Mouse (Mus musculus): ENCODE measurements at regions not wholly inside any gene's neighbourhood (a gene's known extent, or its start where the extent isn't known, plus 50 kb on each side); places are given as distances from the start of the nearest gene placed in this dataset.

GRCm38 (mm10) chr7:71289702-71290101 is 61.6 kb downstream of the Gm10295 start:
- Histone ChIP-seq H3K4me1 (no peaks in the 10 kb centered on the region), H3K4me2 (no peak overlapping the region), H3K4me3 (replicated peaks) (no peak overlapping the region), H3K36me3 (no peaks in the 10 kb centered on the region), H3K27ac (replicated peaks) (no peak overlapping the region), H3K27me3 (replicated peaks) (no peaks in the 10 kb centered on the region), H3K9me3 (replicated peaks) (no peaks in the 10 kb centered on the region), H3K9ac (replicated peaks) (no peak overlapping the region)
- WGBS, result 85% methylated on average over 4 of the region's 4 CpGs
- no peak for ATAC-seq (ENCODE audit: low FRiP score)

DNA sequence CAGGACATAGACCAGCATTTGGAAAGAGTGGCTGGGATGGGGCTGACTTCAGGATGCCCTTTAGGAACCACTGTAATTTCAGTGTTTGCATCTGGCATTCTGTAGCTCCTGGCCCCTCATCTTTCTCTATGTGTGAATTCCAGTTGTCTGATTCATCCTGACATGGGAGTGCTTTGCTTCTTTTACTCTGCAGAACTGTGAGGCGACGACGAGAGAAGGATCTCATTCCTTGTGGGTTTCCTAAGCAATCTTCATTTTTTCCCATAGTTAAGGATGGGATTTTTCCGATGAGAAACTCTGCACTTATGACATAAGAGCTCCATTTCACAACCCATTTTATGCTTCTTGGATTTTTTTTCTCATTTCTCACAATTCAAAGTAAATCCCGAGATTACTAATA is 62.0 kb downstream of the Gm10295 start:
- H3K4me1 ChIP-seq, result no peaks in the 10 kb centered on the region
- no peak overlapping the region for H3K4me2 ChIP-seq
- no peak for ATAC-seq (ENCODE audit: low FRiP score)
- no peak overlapping the region for H3K4me3 ChIP-seq (replicated peaks)
- WGBS, result 90% methylated on average over 5 of the region's 5 CpGs
- no peaks in the 10 kb centered on the region for H3K36me3 ChIP-seq
- no peaks in the 10 kb centered on the region for H3K27me3 ChIP-seq (replicated peaks)
- no peaks in the 10 kb centered on the region for H3K9me3 ChIP-seq (replicated peaks)
- no peak overlapping the region for H3K27ac ChIP-seq (replicated peaks)
- no peak overlapping the region for H3K9ac ChIP-seq (replicated peaks)

GRCm38 (mm10) chr7:71287441-71287840 is 63.8 kb downstream of the Gm10295 start:
- ATAC-seq (ENCODE audit: low FRiP score), result no peak
- Histone ChIP-seq H3K4me2 (no peak overlapping the region), H3K27me3 (replicated peaks) (no peaks in the 10 kb centered on the region), H3K4me1 (no peaks in the 10 kb centered on the region), H3K9me3 (replicated peaks) (no peaks in the 10 kb centered on the region), H3K4me3 (replicated peaks) (no peak overlapping the region), H3K9ac (replicated peaks) (no peak overlapping the region), H3K36me3 (no peaks in the 10 kb centered on the region), H3K27ac (replicated peaks) (no peak overlapping the region)
- WGBS, result 93% methylated on average over 7 of the region's 7 CpGs

DNA sequence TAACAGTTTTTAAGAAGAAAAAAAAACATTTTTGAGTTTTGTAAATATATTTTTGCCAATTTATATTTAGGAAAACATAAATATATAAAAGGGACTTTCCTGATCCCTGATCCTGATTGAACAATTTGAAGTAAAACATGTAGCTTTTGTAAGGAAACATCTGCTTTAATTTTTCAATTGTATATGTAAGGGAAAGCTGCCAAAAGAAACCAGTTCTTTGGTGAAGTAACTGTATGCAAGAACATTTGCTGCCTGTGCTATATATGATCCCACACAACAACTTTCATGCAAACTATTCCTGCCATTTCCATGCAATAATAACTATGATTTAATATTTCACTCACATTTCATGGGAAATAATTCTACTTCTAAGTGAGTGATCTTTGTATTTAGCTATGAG is 67.0 kb downstream of the Gm10295 start:
- no peak for ATAC-seq (ENCODE audit: low FRiP score)

GRCm38 (mm10) chr7:71283419-71283818 is 67.9 kb downstream of the Gm10295 start:
- Histone ChIP-seq H3K9ac (replicated peaks) (no peak overlapping the region), H3K9me3 (replicated peaks) (no peaks in the 10 kb centered on the region), H3K4me1 (no peaks in the 10 kb centered on the region), H3K27ac (replicated peaks) (no peak overlapping the region), H3K4me3 (replicated peaks) (no peak overlapping the region), H3K36me3 (no peaks in the 10 kb centered on the region), H3K4me2 (no peak overlapping the region), H3K27me3 (replicated peaks) (no peaks in the 10 kb centered on the region)
- 91% methylated on average over 3 of the region's 3 CpGs for WGBS
- ATAC-seq (ENCODE audit: low FRiP score), result no peak

More for the DNA sequence above, 67.0 kb downstream of the Gm10295 start:
- no peaks in the 10 kb centered on the region for H3K4me1 ChIP-seq
- no peak overlapping the region for H3K27ac ChIP-seq (replicated peaks)
- H3K9ac ChIP-seq (replicated peaks), result no peak overlapping the region
- H3K4me3 ChIP-seq (replicated peaks), result no peak overlapping the region
- H3K27me3 ChIP-seq (replicated peaks), result no peaks in the 10 kb centered on the region
- H3K36me3 ChIP-seq, result no peaks in the 10 kb centered on the region
- H3K4me2 ChIP-seq, result no peak overlapping the region
- no peaks in the 10 kb centered on the region for H3K9me3 ChIP-seq (replicated peaks)

GRCm38 (mm10) chr7:71266101-71266500 is 85.2 kb downstream of the Gm10295 start:
- 78% methylated on average over 8 of the region's 8 CpGs for WGBS
- Histone ChIP-seq H3K27ac (replicated peaks) (no peak overlapping the region), H3K9me3 (replicated peaks) (no peaks in the 10 kb centered on the region), H3K4me2 (no peak overlapping the region), H3K4me1 (no peaks in the 10 kb centered on the region), H3K36me3 (no peaks in the 10 kb centered on the region), H3K27me3 (replicated peaks) (no peaks in the 10 kb centered on the region), H3K4me3 (replicated peaks) (no peak overlapping the region), H3K9ac (replicated peaks) (no peak overlapping the region)
- ATAC-seq (ENCODE audit: low FRiP score), result no peak

DNA sequence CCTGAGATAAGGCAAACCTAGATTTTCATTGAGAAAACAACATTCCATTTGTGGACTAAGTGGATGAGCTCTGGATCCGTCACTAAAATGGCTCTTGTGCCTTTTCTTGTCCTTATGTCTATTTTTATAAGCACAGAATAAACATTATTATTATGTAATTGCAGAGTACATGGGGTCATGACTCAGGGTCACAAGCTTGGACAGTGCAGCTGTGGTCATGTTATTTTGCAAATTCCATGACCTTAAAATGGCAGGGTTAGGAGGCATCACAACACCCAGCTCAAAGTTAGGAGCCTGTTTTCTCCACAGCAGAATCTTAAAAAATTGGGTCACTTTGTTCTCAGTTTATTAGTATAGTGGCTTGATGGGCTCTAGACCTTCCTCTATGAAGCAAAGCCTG is 87.2 kb downstream of the Gm10295 start:
- WGBS, result 84% methylated on average over 1 of the region's 1 CpGs
- Histone ChIP-seq H3K27me3 (replicated peaks) (no peaks in the 10 kb centered on the region), H3K4me1 (no peaks in the 10 kb centered on the region), H3K27ac (replicated peaks) (no peak overlapping the region), H3K4me2 (no peak overlapping the region), H3K9ac (replicated peaks) (no peak overlapping the region), H3K36me3 (no peaks in the 10 kb centered on the region), H3K9me3 (replicated peaks) (no peaks in the 10 kb centered on the region), H3K4me3 (replicated peaks) (no peak overlapping the region)
- ATAC-seq (ENCODE audit: low FRiP score), result no peak

- Histone ChIP-seq H3K4me2 (no peak overlapping the region), H3K4me3 (replicated peaks) (no peak overlapping the region), H3K27me3 (replicated peaks) (no peaks in the 10 kb centered on the region), H3K9ac (replicated peaks) (no peak overlapping the region), H3K9me3 (replicated peaks) (no peaks in the 10 kb centered on the region), H3K4me1 (no peaks in the 10 kb centered on the region), H3K27ac (replicated peaks) (no peak overlapping the region), H3K36me3 (no peaks in the 10 kb centered on the region)
- no peak for ATAC-seq (ENCODE audit: low FRiP score)
- 59% methylated on average over 2 of the region's 2 CpGs for WGBS
These were observed 101.6 kb downstream of the Gm10295 start for GRCm38 (mm10) chr7:71249669-71250068.

DNA sequence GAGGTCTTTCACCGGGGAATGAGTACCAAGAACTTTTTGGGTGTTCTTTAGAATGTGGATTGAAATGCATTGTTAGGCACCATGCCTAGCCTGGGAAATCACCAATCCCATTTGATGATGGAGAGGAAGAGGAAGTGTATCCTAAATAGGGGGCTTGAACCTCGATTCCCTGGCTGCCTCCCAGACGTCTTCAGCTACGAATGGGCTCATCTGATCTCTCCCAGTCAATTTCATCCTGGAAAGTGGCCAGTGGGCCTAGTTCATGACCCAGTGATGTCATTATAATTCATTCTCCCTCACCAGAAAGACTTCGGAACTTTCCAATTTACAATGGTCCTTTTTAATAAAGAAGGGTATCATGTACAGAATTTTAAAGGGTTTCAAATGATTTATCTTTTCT is 102.1 kb downstream of the Gm10295 start:
- Histone ChIP-seq H3K9ac (replicated peaks) (no peak overlapping the region), H3K27me3 (replicated peaks) (no peaks in the 10 kb centered on the region), H3K27ac (replicated peaks) (no peak overlapping the region), H3K4me3 (replicated peaks) (no peak overlapping the region), H3K4me1 (no peaks in the 10 kb centered on the region), H3K4me2 (no peak overlapping the region), H3K9me3 (replicated peaks) (no peaks in the 10 kb centered on the region), H3K36me3 (no peaks in the 10 kb centered on the region)
- WGBS, result 56% methylated on average over 5 of the region's 5 CpGs
- no peak for ATAC-seq (ENCODE audit: low FRiP score)

DNA sequence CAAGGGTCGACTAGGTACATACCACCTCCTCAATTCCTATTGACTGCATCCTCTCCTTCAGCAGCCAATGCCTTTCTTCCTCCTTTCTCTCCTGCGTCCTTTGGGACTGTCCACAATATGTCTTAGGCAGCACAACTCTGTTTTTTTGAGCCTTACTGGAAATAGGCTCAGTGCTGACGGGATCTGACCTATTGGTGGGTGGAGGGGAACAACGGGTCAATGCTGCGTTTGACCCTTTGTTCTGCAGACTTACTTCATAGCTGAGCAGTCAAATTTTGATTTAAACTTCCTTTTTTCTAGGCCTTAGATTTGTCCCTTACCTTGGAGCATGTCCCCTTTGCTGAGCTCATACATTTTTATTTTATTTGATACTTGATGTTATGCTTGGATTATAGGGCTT is 103.4 kb downstream of the Gm10295 start:
- Histone ChIP-seq H3K4me3 (replicated peaks) (no peak overlapping the region), H3K9ac (replicated peaks) (no peak overlapping the region), H3K36me3 (no peaks in the 10 kb centered on the region), H3K4me1 (no peaks in the 10 kb centered on the region), H3K9me3 (replicated peaks) (no peaks in the 10 kb centered on the region), H3K4me2 (no peak overlapping the region), H3K27me3 (replicated peaks) (no peaks in the 10 kb centered on the region), H3K27ac (replicated peaks) (no peak overlapping the region)
- 83% methylated on average over 5 of the region's 5 CpGs for WGBS
- no peak for ATAC-seq (ENCODE audit: low FRiP score)

GRCm38 (mm10) chr7:71242379-71242911 is 108.8 kb downstream of the Gm10295 start:
- 83% methylated on average over 2 of the region's 2 CpGs for WGBS
- Histone ChIP-seq H3K27ac (replicated peaks) (no peak overlapping the region), H3K4me3 (replicated peaks) (no peak overlapping the region), H3K27me3 (replicated peaks) (no peaks in the 10 kb centered on the region), H3K9ac (replicated peaks) (no peak overlapping the region), H3K4me2 (no peak overlapping the region), H3K36me3 (no peaks in the 10 kb centered on the region), H3K4me1 (no peaks in the 10 kb centered on the region), H3K9me3 (replicated peaks) (no peaks in the 10 kb centered on the region)
- ATAC-seq (ENCODE audit: low FRiP score), result no peak

- H3K4me3 ChIP-seq (replicated peaks), result no peak overlapping the region
- no peaks in the 10 kb centered on the region for H3K9me3 ChIP-seq (replicated peaks)
- 91% methylated on average over 3 of the region's 3 CpGs for WGBS
- H3K9ac ChIP-seq (replicated peaks), result no peak overlapping the region
- no peaks in the 10 kb centered on the region for H3K4me1 ChIP-seq
- H3K27ac ChIP-seq (replicated peaks), result no peak overlapping the region
- no peak for ATAC-seq (ENCODE audit: low FRiP score)
- no peaks in the 10 kb centered on the region for H3K27me3 ChIP-seq (replicated peaks)
- no peak overlapping the region for H3K4me2 ChIP-seq
- no peaks in the 10 kb centered on the region for H3K36me3 ChIP-seq
These were observed 112.1 kb downstream of the Gm10295 start for GRCm38 (mm10) chr7:71239207-71239606.

DNA sequence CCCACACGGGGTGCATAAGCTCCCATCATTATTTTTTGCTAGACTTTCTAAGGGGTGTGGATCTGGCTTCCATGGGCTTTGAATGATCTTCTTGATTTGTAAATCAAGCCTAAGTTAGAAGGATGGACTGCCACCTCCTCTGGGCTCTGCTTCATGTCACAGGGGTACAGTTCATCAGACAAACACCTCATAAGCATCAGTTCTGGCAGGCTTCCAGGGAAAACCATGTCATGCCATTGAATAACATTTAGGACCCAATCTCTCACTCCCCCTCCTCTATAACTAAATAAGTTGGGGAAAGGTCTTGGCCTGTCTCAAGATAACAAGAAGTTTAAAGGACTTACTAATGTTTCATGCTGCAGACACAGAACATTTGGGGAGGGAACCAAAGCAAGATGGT is 115.0 kb downstream of the Gm10295 start:
- no peak for ATAC-seq (ENCODE audit: low FRiP score)
- no peak overlapping the region for H3K4me2 ChIP-seq
- H3K4me3 ChIP-seq (replicated peaks), result no peak overlapping the region
- no peaks in the 10 kb centered on the region for H3K9me3 ChIP-seq (replicated peaks)
- no peak overlapping the region for H3K9ac ChIP-seq (replicated peaks)
- H3K4me1 ChIP-seq, result 0 out of 2 replicates have a peak, but pooled peaks cover 3% of the 10 kb centered on the region
- no peak overlapping the region for H3K27ac ChIP-seq (replicated peaks)
- H3K27me3 ChIP-seq (replicated peaks), result no peaks in the 10 kb centered on the region
- no peaks in the 10 kb centered on the region for H3K36me3 ChIP-seq
- WGBS, result 71% methylated on average over 1 of the region's 1 CpGs

Data from neural tube, embryonic 15.5 days (tissue).